Mouse (Mus musculus) megakaryocyte, embryonic 14.5 days (primary cell): ENCODE results near the gene Rnf17.

Experiments
- FLI1 ChIP-seq: IDR thresholded peaks from 2 replicates; pipeline ENCODE4 v1.6.1; 2012; ENCODE audit warnings: low read length, inconsistent platforms, mixed read lengths
- GATA1 ChIP-seq: IDR thresholded peaks from 3 replicates; pipeline ENCODE4 v1.6.1; 2012; ENCODE audit warnings: mixed read lengths, low read length, inconsistent platforms, borderline replicate concordance

- TF ChIP-seq GATA1 (no peak), FLI1 (no peak)
These were observed 100.0 kb downstream of the Rnf17 start for GRCm38 (mm10) chr14:56502407-56502806.
